Mouse (Mus musculus): Measurements from ENCODE around the gene Ankrd13d.

The Ankrd13d gene

DNA sequence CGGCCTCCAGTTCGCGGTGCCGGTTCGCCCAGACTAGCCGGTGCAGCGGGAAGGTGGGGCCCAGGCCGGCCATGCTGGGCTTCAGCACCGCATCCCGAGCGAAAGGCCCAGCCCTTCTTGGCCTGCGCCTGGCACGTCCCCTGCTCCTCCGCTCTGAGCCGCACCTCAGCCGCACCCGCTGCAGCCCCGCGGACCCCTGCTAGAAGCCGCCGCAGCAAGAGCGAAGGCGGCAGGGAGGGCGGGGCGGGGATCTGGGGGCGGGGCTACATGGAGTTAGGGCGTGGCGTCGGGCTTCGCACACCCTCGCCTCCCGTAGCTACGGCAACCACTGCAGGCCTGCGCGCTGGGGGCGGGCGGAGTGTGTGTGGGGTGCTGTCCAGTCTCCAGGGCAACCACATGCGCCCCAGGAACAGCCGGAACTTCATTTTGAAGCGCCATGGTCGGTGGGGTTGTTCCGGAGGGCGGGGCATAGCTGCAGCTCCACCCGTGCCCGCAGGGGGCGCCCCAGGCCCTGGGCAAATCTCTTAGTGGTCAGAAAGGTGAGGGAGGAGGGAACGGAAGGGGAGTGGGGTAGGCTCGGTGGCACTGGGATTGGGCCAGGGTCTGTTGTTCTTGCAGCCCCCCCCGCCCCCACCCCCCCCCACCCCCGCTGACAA, at the start of gene Ankrd13d:
TSS of gene Ankrd13d (minus strand) at position 240 of the 656 bp plus-strand sequence.
- peak; percentile 96 for DNase-seq (ENCODE audit: low read depth, low spot score)

DNA sequence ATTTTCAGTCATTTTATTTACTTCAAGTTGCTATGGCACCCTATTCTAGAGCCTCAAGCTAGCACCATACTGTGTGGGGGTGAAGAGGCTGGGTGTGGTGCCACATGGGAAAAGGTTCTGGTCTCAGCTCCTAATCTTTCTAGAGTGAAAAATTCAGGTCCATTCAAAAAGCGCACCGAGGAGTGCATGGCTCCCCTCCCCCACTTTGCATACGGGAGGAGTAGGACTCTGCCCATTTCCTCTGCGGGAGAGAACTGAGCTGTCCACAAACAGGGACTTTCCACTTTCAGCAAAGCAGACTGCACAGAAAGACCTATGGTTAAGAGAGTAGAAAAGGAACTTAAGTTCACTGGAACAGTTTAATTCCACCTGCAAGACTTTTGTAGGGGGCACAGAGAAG, 49.7 kb upstream of the Ankrd13d start:
- DNase-seq (ENCODE audit: low read depth, low spot score), result peak; percentile 89

DNA sequence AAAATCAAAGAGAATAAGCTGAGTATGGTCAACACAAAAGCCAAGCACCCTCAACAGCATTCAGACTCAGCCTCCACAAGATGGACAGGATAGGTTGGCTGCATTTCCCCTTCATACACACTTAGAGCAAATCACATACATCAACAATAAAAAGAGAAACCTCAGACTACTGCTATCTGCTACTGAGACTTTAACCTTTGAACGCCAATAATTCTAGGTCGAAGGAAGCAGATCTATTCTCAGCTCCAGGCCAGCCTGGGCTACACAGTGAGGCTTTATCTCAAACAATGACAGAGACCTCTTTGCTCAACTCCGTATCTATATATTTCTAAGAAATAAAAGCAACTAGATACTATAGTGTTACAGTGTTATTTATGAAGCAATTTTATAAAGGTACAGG, 48.3 kb upstream of the Ankrd13d start:
- no peak for DNase-seq (ENCODE audit: low read depth, low spot score)

DNA sequence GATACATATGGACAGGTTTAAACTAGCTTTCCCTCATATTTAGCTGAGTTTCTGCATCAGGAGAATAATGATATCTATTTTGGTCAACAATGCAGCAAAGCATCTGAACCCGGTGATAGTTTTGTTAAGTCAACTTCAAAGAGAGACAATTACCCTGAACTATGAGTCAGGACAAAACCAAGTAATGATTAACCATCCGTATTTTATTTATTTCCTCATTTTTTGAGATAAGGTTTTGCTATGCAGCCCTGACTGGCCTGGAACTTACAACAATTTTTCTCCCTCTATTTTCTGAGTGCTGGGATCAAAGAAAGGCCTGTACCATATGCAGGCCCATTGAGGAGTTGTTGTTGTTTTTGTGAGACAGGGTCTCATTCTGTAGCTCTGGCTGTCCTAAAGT, 47.7 kb upstream of the Ankrd13d start:
- no peak for DNase-seq (ENCODE audit: low read depth, low spot score)

DNA sequence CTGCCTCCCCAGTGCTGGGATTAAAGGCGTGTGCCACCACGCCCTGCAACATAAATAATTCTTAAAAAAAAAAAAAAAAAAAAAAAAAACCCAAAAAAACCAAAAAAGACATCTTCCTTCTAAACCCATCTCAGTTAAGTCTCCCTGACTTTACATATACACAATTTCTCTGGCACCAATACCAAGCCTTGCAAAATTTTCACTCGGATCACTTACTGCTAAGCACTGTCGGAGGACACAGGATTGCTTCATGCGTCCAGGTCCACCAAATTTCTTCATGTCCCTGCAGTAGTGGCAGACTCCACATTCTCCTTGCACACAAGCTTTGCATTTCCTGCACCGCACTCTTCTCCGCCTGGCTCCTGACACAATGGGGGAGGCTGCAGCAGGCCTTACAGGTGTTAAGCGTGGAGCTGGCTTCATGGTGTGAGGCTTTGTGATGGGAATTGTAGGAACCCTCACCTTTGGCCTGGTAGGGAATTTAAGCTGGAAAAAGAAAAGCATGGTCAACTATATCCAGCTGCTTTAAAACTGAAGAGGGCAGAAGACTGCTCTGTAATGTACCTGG, 45.9 kb upstream of the Ankrd13d start:
- DNase-seq (ENCODE audit: low read depth, low spot score), result peak; percentile 86

DNA sequence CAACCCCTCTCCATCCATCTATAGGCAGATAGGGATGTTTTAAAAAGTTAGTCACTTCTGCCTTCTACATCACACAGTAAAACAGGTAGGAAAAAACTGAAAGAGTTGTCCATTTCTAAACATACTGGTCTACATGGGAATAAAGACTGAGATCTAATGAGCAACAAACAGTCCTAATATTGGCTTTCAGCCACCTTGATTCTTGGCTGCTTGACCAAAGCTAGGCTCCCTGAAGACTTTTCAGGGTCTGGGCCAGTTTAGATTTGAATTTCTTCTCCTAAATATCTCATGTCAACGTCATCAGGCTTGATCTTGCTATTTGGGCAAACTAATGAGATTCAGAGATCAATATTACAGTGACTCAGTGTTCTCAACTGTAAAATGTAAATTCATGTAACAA, 43.9 kb upstream of the Ankrd13d start:
- DNase-seq (ENCODE audit: low read depth, low spot score), result no peak

DNA sequence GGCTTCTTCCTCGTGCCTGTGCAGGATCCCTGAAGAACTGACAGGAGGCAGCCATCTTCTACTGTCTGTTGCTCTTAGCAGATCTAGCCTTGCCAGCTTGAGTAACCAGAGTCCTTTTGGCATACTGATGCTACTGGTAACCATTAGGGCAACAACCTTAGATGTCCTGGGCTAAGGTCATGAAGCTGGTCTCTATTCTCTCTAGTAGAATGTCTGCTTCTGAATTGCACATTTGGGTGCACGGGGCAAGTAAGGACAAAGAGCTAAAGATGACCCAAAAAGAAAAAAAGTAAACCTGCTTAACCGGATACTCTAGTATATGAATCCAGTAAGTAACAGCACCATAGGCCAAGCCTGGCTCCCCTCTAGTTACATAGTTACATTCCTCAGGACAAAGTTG, 43.2 kb upstream of the Ankrd13d start:
- no peak for DNase-seq (ENCODE audit: low read depth, low spot score)

DNA sequence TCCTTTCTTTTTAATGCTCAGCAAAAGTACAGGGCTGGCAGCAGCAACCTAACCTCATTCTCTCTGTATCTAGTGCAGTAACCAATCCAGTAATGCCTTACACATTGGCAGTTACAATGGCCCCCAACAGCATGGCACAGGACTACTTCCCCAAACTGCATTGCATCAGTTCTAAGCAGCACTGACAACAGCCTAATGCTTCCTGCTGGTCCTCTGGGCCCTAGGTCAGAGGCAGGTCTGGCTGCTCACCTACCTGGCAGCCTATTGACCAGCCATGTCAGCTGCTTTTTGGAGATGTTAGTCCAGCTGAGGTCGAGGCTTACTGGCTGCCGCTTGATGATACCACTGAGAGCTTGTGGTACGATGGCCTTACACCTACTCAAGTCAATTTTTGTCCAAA, 39.2 kb upstream of the Ankrd13d start:
- no peak for DNase-seq (ENCODE audit: low read depth, low spot score)

DNA sequence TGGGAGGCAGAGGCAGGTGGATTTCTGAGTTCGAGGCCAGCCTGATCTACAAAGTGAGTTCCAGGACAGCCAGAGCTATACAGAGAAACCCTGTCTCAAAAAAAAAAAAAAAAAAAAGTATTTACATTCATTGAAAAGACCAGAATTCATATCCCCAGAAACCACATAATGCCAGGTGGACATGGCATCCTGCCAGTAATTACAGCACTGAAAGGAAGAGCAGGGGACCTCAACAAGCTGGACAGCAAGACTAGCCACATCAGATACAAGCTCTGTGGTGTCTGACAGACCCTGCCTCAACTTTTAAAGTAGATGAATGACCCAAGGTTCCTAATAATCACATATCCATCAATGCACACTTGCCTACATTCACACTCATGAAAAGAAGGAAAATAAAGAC, 38.7 kb upstream of the Ankrd13d start:
- no peak for DNase-seq (ENCODE audit: low read depth, low spot score)

DNA sequence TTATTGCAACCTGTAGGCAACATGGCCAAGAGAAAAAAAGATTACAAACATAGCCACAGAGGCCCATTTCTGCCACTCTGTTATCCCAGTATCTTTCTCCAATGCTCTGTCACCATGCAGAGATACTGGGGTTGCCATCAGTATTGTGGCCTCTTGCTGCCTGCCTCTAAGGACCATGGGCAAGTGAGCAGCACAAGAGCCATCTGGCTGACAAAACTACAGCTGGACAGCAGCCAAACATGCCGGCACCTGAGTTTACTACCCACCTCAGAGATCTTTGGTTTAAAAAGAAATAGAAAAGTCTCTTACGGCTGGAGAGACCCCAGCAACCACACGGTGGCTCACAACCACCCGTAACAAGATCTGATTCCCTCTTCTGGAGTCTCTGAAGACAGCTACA, 36.3 kb upstream of the Ankrd13d start:
- no peak for DNase-seq (ENCODE audit: low read depth, low spot score)

DNA sequence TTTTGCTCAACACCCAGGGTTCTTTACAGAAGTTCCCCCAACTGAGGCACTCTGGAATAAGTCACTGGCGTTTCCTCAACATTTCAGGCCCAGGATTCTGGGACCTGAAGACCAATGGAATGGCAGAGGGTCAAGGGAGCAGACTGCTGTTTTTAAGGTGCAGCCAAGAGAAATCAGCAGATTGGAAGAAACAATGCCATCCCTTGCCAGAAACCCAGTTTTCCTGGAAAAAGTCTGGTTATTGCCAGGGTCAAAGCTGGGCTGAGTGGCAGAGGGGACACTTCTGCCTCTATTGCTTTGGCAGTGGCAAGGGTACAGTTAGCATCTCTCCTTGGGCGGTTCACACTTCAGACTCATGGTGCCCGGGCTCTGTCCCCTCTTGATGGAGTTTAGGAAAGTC, 34.2 kb upstream of the Ankrd13d start:
- DNase-seq (ENCODE audit: low read depth, low spot score), result no peak

DNA sequence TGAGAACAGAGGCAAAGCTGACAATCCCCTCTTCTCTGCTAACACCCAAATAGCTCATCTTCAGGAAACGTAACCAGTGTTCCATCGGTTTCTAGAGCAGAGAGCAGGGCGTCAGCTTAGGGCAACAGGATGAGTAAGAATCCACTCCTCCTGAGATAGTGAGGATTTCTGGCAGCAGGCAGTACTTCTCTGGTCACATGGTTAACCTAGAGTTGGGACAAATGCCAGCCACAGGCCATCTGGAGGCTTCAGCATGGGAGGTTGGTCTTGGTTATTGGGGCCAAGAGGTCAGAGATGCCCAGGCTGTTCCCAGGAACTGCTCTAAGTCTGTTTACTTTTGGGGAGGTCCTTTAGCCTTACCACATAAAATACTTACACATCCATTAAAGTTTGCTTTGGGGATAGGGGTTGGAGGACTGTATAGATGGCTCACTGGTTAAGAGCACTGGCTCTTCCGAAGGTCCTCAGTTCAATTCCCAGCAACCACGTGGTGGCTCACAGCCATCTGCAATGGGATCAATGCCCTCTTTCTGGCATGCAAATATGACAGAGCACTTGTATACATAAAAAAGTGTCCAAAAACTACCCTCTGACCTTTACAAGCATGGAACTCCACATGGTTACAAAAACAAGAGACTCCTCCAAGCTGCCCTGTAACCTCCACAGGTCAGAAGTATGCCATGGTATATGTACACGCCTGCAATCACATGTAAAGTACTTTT, 32.4 kb upstream of the Ankrd13d start:
- DNase-seq (ENCODE audit: low read depth, low spot score), result no peak

DNA sequence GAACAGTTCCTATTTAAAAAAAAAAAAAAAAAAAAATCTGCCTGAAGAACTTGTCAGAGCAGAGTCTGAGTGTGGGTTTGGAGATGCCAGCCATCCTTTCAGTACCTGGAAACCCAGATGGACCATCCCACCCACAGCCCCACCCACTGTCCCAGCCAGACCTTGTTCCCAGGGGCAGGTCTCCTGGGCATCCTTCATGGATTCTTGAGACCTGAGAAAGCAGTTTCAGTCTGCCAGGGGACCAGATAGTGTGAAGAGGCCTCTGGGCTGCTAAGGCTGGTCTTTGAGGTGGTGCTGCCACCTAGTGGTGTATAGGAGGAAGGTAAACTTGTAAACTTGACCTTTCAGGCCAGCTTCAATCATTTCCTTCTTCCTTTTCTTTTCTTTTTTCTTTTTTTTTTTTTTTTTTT, 26.8 kb upstream of the Ankrd13d start:
- peak; percentile 83 for DNase-seq (ENCODE audit: low read depth, low spot score)

DNA sequence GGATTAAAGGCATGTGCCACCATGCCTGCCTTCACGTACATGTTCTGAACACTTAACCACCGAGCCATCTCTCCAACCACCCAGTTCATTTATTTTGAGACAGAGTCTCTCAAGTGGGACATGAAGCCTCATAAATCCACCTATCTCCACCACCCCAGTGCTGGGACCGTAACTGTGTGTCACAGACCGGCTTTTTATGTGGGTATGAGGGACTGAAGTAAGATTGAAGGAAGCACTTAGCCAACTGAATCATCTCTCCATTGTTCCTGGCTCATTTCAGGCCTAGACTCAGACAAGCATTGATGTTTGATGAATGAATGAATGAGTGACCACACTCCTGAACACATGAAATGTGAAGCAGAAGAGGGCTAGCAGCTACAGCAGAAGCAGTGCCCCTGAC, 26.4 kb upstream of the Ankrd13d start:
- DNase-seq (ENCODE audit: low read depth, low spot score), result no peak

DNA sequence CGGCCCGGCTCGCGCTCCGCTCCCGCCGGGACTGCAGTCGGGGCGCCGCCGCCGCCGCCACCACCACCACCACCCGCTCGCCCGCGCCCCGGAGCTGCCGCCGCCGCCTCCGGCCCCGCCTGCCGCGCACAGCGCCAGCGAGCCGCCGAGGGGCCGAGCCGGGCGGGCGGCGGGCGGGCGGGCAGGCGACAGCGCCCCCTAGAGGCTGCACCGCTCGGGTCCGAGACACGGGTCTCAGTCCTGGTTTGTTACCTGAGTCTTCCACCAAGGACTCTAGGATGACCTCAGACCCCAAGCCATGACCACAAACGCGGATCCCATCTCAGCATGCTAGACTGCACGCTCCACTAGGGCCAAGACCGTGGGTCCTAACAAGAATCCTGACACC, 23.2 kb upstream of the Ankrd13d start, which contains the start of gene Grk2:
TSS of gene Grk2 (minus strand) at position 33 of the 388 bp plus-strand sequence.
- peak; percentile 63 for DNase-seq (ENCODE audit: low read depth, low spot score)

DNA sequence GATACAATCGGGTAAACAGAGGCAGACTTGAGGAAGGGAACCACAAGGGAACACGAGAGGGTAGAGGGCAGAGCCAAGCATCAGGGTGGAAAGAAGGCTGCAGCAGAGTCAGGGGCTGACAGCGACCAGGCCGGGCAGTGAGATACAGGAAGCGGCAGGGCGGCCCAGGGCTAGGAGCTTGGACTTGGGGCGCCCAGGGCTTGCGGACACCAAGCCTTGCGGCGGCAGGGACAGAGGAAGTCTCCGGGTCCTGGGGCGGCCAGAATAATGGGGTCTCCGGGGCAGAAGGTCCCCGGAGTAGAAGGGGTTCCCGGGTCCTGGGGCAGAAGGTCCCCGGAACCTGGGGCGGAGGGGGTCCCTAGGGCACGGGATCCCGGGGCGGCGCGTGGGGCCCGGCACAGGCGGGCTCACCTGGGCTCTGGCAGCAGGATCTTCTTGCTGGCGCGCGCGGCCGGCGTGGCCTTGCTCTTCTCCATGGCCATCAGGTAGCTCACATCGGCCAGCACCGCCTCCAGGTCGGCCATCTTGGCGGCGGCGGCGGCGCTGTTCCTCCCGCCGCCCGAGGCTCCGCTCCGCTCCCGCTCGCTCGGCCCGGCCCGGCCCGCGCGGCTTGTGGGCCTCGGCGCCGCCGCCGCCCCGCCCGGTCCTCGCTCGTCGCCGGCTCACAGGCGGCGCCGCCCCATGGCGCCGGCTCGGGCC, 22.7 kb upstream of the Ankrd13d start:
- no peak for DNase-seq (ENCODE audit: low read depth, low spot score)

DNA sequence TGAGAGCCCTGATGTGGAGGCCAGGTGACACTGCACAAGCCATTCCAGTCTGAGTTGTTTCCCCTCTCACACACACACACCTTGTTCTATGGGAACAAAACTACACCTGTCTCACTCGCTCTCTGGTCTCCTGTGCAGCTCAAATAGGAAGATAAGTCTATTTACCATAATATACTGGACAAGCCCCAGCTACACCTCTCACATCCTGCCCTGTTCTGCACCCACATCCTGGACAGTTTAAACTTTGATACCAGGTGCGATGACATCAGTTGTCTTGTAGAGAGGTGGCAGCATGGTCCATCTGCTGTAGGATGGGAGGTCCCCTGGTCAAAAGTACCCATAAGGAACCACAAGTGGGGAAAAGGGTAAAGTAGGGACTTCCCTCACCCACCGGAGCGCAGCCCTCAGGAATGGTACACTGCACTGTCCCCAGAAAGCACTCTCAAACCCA, 22.0 kb upstream of the Ankrd13d start:
- DNase-seq (ENCODE audit: low read depth, low spot score), result no peak

DNA sequence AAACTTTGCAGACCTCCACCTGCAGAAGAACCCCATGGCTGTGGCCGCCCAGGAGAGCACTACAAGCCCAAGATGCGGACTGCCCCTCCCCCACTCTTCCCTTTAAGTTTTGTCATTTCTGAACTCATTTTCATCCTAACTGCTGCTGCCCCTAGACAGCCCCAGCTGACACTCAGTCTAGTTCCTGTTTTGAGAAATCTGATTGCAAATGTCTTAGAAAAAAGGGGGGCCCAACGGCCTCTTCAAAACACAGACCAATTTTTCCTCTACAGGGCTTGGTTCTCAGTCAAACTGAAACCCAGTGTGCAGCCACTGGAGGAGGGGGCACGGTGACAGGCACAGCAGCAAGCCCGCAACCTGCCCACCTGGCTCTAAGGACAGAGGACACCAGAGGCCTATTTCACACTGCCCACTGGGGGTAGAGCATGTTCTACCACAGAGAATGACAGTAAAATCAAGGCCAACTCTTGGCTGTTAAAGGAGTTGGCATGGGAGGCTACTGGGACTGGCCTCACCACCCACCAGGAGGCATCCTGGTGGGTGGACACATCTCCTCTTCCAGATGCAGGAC, 21.4 kb upstream of the Ankrd13d start:
- no peak for DNase-seq (ENCODE audit: low read depth, low spot score)

DNA sequence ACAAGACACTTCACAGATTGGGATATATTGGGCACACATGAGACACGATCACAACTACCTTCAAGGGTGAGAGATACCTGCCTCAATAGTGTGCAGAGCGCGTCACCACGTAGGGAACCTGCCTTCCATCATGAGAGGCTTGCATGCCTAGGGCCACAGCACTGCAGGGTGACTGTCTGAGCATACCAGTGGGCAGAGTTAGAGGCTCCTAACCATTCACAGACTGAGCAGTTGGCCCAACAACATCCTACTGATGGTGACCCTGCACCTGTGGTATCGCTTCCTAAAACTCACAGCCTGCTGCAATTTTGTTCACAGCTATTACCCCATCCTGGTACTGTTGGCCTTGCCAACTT, 20.7 kb upstream of the Ankrd13d start:
- no peak for DNase-seq (ENCODE audit: low read depth, low spot score)

DNA sequence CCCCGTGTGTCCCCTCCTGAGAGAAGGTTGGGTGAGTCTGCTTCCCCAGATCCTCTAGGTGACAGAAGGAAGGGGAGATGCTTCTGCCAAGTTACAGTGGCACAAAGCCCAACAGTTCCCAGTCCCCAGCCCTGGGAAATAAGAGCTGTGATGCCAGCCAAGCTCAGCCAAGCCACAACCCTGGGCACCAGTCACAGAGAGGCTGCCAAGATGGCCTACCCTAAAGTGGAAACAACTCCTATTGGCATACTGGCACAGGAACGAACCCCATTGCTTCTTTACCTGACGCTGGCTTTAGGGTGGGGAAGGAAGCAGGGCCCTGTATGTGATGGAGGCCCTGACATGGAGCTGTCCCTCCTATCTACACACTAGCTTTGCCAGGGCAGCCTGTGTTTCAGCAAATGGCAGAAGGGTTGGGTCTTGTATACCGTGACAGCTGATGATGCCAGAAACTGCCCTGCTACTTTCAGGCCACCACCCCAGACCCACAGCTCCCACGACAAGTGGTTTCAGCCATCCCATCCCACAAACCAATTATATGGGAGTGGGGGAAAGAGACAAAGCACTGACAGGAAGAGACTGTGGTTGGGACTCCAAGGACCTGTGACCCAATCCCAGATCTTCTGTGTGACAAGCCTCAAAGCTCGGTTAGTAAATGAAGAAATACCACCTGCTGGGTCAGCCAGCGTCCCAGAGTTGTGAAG, 20.2 kb upstream of the Ankrd13d start:
- no peak for DNase-seq (ENCODE audit: low read depth, low spot score)
